Mouse (Mus musculus) E14TG2a.4 (cell line): ENCODE data around the gene Rai14.

Experiments
- CTCF ChIP-seq: conservative IDR thresholded peaks from 2 replicates; pipeline ENCODE4 v1.5.1; 2014; ENCODE audit warnings: low read length
- NANOG ChIP-seq: IDR thresholded peaks from 2 replicates; pipeline ENCODE4 v1.6.1; 2014; ENCODE audit warnings: borderline replicate concordance, low read length, mixed read lengths
- POU5F1 ChIP-seq: IDR thresholded peaks from 2 replicates; pipeline ENCODE4 v1.6.1; 2014; ENCODE audit warnings: low read length, borderline replicate concordance

DNA sequence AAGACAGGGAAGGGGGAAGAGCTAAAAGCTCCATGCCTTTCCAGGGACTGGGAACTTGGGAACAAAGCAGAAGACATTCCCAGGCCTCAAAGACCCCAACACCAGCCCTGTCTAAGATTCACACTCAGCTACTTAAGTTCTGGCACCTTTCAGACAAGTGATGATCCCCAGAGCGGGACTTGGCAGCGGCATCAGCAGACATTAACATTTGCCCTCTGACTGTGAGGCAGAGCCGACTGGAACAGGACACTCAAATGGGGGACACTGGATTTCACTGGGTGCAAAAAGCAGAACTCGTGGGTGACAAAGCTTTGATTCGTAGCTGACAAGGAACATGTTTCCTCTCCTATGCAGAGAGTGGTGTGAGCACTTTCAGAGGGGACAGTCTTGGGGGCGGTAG, 98.4 kb downstream of the Rai14 start:
- TF ChIP-seq POU5F1: no peak
- TF ChIP-seq CTCF: no peak
- no peak for TF ChIP-seq NANOG
